Mouse (Mus musculus) forebrain, embryonic 10.5 days (tissue): ENCODE measurements around the gene Banf2. TPM values are rescaled to one million over a fixed set of nuclear protein-coding genes. Genes with fewer than 3 reads are reported as not detected.

Source experiments
- DNase-seq: peaks from one replicate; pipeline ENCODE4 v3.0.0-alpha.2; 2017; ENCODE audit warnings: low spot score; ENCODE audit errors: extremely low spot score
- H3K27ac ChIP-seq: fragments of 300-500 bp; sonication (generic); 2 replicates; pipeline ENCODE4 v1.5.1; 2016; ENCODE audit warnings: mild to moderate bottlenecking
- H3K27me3 ChIP-seq: fragments of 300-500 bp; sonication (generic); 2 replicates; pipeline ENCODE4 v1.6.1; 2016; ENCODE audit warnings: mild to moderate bottlenecking; ENCODE audit not compliant: poor library complexity, severe bottlenecking
- H3K36me3 ChIP-seq: fragments of 300-500 bp; sonication (generic); replicated peaks from 2 replicates; pipeline ENCODE4 v1.6.1; 2016; ENCODE audit warnings: mild to moderate bottlenecking, moderate library complexity
- H3K4me1 ChIP-seq: fragments of 300-500 bp; sonication (generic); 2 replicates; pipeline ENCODE4 v1.6.1; 2016
- H3K4me3 ChIP-seq: fragments of 300-500 bp; sonication (generic); 2 replicates; pipeline ENCODE4 v1.5.1; 2016; ENCODE audit warnings: mild to moderate bottlenecking, moderate library complexity
- H3K9me3 ChIP-seq: fragments of 300-500 bp; sonication (generic); 2 replicates; pipeline ENCODE4 v1.6.1; 2016; ENCODE audit warnings: mild to moderate bottlenecking, moderate library complexity
- WGBS: fragments of 180-500 bp; shearing (Covaris S2); methylation state at CpG from one replicate; pipeline ENCODE4 v1.1.7; 2016; 5-methylcytosine and 5-hydroxymethylcytosine counted together
- polyA plus RNA-seq: library from polyadenylated mRNA; unstranded; fragments of >200 nt; fragmentation: Nextera tagmentation; extraction: Ambion mirVana; gene quantifications from 2 replicates; pipeline ENCODE4 v1.2.1, GENCODE M21; 2016

The Banf2 gene
- not detected in 2 replicates for polyA plus RNA-seq

DNA sequence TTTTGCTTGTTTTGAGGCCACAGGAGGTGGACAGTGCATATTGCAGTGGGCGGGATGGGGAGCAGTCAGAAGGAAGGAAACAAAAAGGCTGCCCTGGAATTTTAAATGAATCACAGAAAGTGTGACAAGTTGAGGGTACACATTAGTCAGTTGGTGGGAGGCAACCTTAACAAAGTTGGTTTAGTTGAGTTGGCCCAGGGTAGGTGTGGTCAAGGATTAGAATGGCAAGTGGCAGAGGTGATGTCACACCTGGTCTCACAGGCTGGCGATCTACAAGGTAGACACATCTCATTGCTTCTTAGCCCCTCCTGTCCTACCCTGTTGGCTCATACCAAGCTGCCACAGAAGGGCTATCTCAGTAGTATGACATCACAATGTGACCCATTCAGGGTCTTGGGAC is at the start of gene Banf2:
TSS of gene Banf2 (plus strand) at position 396 of the 400 bp plus-strand sequence.
- DNase-seq = no peak
- Histone ChIP-seq H3K36me3 (no peaks in the 10 kb centered on the region), H3K27me3 (no peaks in the 10 kb centered on the region), H3K4me1 (no peaks in the 10 kb centered on the region), H3K9me3 (no peaks in the 10 kb centered on the region), H3K4me3 (no peak within 1 kb of the TSS), H3K27ac (no peak within 1 kb of the TSS)
- 96% methylated on average over 2 of the region's 2 CpGs for WGBS

DNA sequence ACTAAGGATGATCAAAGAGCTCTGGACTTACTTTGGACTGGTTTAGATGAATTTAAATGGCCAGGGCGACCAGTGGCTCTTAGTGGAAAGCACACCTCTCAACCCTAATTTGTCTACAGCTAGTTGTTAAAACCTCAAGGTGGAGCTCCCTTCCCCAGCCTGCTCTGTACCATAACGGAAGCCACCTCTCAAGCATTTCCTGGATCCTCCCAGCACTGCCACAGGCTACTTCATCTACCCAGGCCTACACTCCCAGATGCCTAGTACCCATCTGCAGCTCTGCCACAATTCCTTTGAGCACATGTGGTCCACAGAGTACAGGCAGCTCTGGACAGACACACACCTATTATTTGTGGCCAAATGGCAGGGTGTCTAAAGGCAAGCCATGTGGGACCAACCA is 49.4 kb upstream of the Banf2 start:
- no peaks in the 10 kb centered on the region for H3K27me3 ChIP-seq
- 84% methylated on average over 2 of the region's 2 CpGs for WGBS
- no peaks in the 10 kb centered on the region for H3K4me1 ChIP-seq
- no peak overlapping the region for H3K4me3 ChIP-seq
- peaks cover 21% of the 10 kb centered on the region for H3K36me3 ChIP-seq
- H3K27ac ChIP-seq = no peak overlapping the region
- H3K9me3 ChIP-seq = no peaks in the 10 kb centered on the region
- DNase-seq = no peak

DNA sequence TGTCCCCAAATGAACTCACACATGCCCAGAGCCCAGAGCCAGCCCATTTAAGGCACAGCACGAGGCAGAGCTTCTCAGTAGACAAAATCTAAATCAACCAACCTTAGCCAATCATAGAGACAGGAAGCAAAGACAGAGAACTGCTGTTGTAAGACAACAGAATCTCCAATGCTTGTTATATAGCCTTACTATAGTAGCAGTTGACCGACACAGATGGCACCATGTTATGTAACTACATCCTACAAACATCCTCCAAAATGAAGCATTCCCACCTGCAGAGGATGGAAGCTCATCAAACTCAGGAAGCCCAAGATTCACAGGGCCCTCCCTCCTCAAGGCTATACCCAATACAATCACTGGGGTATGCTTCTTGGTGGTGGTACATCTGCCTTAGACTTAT is 45.4 kb upstream of the Banf2 start:
- H3K36me3 ChIP-seq = peaks cover 28% of the 10 kb centered on the region
- WGBS = 91% methylated on average over 2 of the region's 2 CpGs
- no peak for DNase-seq
- no peak overlapping the region for H3K4me3 ChIP-seq
- no peaks in the 10 kb centered on the region for H3K9me3 ChIP-seq
- H3K27ac ChIP-seq = no peak overlapping the region
- H3K27me3 ChIP-seq = no peaks in the 10 kb centered on the region
- H3K4me1 ChIP-seq = peaks cover 6% of the 10 kb centered on the region; the same call in 1 of the 2 replicates

DNA sequence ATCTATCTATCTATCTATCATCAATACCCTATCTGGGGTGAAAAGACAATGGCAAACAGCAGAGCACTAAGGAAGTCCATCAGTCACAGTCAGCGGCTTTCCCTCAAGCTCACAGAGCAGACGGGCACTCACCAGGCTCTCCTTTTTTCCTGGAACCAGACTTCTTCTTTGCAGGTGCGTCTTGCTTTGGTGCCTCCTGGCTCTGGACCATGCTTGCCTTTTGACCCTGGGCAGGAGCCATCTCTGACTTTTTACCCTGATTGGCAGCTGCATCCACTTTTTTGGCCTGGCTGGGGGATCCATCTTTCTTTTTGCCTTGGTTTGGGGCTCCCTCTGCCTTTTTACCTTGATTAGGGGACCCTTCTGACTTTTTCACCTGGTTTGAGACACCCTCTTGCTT is 44.8 kb upstream of the Banf2 start:
- Histone ChIP-seq H3K4me1 (peaks cover 6% of the 10 kb centered on the region; the same call in 1 of the 2 replicates), H3K4me3 (no peak overlapping the region), H3K9me3 (no peaks in the 10 kb centered on the region), H3K36me3 (peaks cover 28% of the 10 kb centered on the region), H3K27me3 (no peaks in the 10 kb centered on the region), H3K27ac (no peak overlapping the region)
- DNase-seq = no peak
- 98% methylated on average over 3 of the region's 3 CpGs for WGBS

DNA sequence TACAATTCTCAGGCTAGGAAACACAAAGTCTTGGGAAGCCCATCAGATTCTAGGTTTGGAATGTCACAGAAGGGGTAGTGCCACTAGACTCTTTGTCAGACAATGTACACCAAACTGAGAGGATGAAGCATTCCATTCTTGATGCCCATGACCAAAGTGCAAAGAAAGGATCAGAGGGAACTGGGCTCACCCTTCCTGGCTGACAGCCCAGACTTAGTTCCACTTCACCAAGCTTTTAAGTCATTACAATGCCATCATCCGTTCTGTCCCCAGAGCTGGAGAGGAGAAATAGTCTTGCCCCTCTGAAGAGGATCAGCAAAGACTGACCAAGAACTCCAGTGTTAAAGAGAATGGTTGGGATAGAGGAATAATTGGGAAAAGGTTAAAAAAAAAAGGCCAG is 41.9 kb upstream of the Banf2 start:
- Histone ChIP-seq H3K9me3 (no peaks in the 10 kb centered on the region), H3K4me3 (no peak overlapping the region), H3K27ac (no peak overlapping the region), H3K4me1 (peaks cover 6% of the 10 kb centered on the region; the same call in 1 of the 2 replicates), H3K27me3 (no peaks in the 10 kb centered on the region), H3K36me3 (peaks cover 15% of the 10 kb centered on the region)
- 38% methylated on average over 1 of the region's 1 CpGs for WGBS
- DNase-seq = no peak

DNA sequence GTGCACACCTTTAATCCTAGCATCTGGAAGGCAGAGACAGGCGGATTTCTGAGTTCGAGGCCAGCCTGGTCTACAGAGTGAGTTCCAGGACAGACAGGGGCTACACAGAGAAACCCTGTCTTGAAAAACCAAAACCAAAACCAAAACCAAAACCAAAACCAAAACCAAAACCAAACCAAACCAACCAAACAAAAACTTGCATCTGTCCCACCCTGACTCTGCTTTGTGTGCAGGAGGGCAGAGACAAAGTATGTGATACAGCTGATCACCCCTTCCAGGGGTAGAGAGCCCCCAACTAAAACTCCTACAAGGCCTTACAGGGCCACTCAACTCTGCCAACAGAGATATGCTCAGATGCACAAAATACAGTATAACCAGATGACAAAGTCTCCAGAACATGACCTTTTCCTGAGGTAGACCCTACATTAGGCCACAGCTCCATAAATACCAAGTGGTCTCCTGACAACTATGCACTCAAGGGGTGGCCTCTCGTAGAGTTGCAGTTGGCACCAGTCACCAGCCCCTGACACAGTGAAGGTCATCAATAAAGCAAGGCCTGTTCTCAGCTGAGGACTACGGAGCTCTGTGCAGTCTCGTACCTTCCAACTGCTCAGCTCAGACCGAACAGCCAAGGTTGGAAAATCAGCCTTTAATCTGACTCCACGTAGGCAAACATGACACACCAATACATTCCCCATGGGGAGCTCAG is 40.7 kb upstream of the Banf2 start:
- H3K27me3 ChIP-seq = no peaks in the 10 kb centered on the region
- no peak overlapping the region for H3K27ac ChIP-seq
- no peaks in the 10 kb centered on the region for H3K9me3 ChIP-seq
- no peak for DNase-seq
- no peak overlapping the region for H3K4me3 ChIP-seq
- 95% methylated on average over 7 of the region's 7 CpGs for WGBS
- H3K36me3 ChIP-seq = peaks cover 15% of the 10 kb centered on the region
- peaks cover 6% of the 10 kb centered on the region; the same call in 1 of the 2 replicates for H3K4me1 ChIP-seq

DNA sequence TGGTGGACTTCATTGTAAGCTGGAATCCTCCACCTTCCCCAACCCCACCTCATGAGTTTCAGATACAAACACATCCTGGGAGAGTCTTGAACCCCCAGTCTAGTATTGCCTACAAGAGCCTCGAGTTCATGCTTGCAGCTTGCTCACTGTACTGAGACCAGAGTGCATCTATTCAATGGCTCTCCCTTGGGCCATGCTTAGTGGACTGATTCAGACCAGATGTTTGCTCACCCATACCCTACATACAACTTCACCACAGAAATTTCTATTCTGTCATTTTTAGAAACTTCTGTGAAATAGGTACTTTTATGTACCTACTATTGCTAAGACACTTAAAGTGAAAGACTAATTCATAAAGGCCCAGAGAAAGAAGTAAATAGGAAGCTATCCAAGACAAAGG is 39.9 kb upstream of the Banf2 start:
- 56% methylated on average over 1 of the region's 1 CpGs for WGBS
- no peak overlapping the region for H3K27ac ChIP-seq
- H3K27me3 ChIP-seq = no peaks in the 10 kb centered on the region
- no peak for DNase-seq
- no peaks in the 10 kb centered on the region for H3K9me3 ChIP-seq
- H3K4me1 ChIP-seq = peaks cover 6% of the 10 kb centered on the region; the same call in 1 of the 2 replicates
- H3K36me3 ChIP-seq = peaks cover 11% of the 10 kb centered on the region
- no peak overlapping the region for H3K4me3 ChIP-seq

DNA sequence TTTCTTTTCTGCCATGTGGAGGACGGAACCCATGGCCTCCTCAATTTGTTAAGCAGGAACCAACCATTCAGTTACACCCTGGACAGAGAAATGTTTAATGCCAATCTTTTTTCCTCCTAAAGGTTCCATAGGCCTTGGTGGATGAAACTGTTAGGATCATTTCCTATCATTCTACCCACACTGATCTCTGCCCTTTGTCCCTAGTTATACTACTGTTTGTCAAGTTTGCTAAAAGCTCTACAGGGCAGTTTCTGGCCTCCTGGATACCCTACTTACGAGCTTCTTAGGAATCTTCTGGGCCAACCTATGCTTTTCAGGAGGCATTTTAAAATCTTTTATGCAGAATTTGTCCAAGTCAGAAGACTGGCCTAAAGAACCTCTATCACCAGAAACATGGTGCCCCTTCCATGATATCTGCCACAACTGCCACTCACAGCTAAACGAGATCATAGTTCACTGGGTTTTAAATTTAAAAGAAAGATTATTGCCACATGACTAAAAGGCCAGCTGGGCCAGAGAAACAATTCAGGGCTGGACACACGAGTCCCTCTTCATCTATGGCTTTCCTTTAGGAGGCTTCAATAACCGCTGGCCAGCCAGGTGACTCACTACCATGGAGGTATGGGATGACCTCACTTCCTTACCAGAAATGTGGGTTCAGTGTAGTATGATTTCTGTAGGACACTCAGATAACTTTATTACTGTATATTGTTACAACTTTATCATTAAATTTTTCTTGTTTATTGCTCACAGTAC is 30.5 kb upstream of the Banf2 start:
- H3K36me3 ChIP-seq = 0 out of 2 replicates have a peak, but pooled peaks cover 4% of the 10 kb centered on the region
- H3K27me3 ChIP-seq = no peaks in the 10 kb centered on the region
- no peak overlapping the region for H3K4me3 ChIP-seq
- H3K9me3 ChIP-seq = no peaks in the 10 kb centered on the region
- 0 out of 2 replicates have a peak, but pooled peaks cover 3% of the 10 kb centered on the region for H3K4me1 ChIP-seq
- 88% methylated on average over 5 of the region's 5 CpGs for WGBS
- DNase-seq = no peak
- H3K27ac ChIP-seq = no peak overlapping the region

DNA sequence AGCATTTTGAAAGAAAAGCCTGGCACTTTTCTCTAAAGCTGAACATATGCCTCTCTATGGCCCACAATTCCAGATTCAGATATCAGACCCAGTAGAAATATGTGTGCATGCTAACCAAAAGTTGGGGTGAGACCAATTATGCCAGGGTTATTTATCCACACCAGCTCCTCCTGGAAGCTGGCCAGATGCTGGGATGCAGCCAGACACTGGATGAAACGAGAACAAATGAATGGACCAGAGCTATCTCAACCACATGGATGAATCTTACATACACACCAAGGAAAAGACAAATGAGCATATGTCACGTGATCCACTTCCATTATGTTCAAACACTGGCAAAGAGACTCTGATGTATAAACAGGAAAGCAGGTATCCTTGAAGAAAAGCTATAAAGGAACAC is 29.3 kb upstream of the Banf2 start:
- 0 out of 2 replicates have a peak, but pooled peaks cover 3% of the 10 kb centered on the region for H3K4me1 ChIP-seq
- H3K27me3 ChIP-seq = no peaks in the 10 kb centered on the region
- no peak for DNase-seq
- no peak overlapping the region for H3K27ac ChIP-seq
- no peaks in the 10 kb centered on the region for H3K9me3 ChIP-seq
- 90% methylated on average over 2 of the region's 2 CpGs for WGBS
- H3K4me3 ChIP-seq = no peak overlapping the region
- peaks cover 3% of the 10 kb centered on the region; the same call in 1 of the 2 replicates for H3K36me3 ChIP-seq

DNA sequence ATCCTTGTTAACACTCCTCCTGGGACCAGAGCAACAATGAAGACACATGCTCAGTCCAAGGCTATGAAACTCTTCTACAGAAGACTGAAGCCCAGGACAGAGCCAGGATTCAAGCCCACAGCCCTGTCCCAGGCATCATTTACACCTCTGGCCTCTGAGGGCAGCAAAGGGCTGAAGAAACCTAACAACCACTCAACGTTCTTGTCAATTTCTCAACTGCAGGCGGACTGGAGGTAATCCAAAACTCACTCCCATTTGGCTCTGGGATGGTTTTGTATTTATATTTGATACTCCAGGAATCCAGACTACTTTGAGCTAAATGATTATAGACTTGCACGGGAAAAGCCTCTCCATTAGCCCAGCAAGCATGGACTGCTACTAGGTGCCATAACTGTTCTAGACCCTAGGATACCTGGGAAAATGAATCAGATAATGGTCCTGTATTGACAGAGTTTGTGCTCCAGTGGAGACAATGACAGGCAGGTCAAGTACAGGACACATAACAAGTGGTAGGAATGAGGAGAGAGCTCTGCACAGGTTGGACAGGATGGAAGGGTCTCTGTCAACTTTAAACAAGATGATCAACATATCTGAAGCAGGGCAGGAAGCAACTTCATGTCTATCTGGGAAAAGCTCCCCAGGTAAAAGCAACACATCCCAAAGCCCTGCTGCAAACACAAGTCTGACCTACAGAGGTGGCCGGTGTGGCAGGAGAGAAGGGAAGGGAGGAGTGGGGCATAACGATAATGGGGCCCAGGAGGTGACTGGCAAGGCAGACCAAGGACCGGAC is 27.5 kb upstream of the Banf2 start:
- Histone ChIP-seq H3K36me3 (no peaks in the 10 kb centered on the region; the same call in 1 of the 2 replicates), H3K27me3 (no peaks in the 10 kb centered on the region), H3K9me3 (no peaks in the 10 kb centered on the region), H3K4me1 (peaks cover 14% of the 10 kb centered on the region), H3K27ac (no peak overlapping the region), H3K4me3 (no peak overlapping the region)
- DNase-seq = no peak
- WGBS = 85% methylated on average over 6 of the region's 6 CpGs

DNA sequence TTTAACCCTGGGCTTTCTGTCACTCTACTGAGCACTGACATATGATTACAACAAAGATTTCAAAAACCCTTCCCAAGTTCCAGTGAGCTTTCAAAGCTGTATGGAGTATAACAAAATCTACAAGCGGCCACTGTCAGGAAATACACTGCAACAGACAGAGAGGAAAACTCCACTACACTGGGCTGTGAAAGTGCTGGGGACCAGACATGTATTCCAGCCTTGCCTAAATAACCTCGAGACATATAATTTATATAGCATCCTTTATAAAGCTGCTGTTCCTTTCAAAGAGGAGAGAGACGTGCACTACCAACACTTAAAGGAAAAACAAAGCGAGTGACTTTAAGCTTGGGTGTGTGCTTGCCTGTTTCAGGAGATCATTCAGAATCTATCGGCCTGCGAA is 26.2 kb upstream of the Banf2 start:
- Histone ChIP-seq H3K27me3 (no peaks in the 10 kb centered on the region), H3K27ac (no peak overlapping the region), H3K9me3 (no peaks in the 10 kb centered on the region), H3K36me3 (no peaks in the 10 kb centered on the region; the same call in 1 of the 2 replicates), H3K4me1 (peaks cover 17% of the 10 kb centered on the region), H3K4me3 (no peak overlapping the region)
- WGBS = 92% methylated on average over 6 of the region's 6 CpGs
- DNase-seq = no peak

DNA sequence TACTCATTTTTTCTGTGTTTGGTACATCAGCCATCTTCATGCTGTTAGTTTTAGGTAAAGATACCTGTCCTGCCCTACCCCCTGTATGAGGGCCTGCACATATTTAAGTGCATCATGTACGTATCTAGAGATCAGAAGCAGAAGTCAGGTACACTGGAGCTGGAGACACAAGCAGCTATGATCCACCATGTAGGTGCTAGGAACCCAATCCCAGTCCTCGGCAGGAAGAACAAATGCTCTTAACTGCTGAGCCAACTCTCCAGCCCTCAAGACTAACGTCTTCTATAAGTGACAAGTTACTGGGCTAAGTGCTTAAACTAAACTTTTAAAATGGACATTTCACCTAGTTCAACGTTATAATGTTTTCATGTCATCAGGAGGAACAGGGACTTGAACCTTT is 25.6 kb upstream of the Banf2 start:
- no peaks in the 10 kb centered on the region for H3K9me3 ChIP-seq
- no peak overlapping the region for H3K4me3 ChIP-seq
- H3K4me1 ChIP-seq = peaks cover 17% of the 10 kb centered on the region
- no peaks in the 10 kb centered on the region for H3K27me3 ChIP-seq
- H3K27ac ChIP-seq = no peak overlapping the region
- DNase-seq = no peak
- 93% methylated on average over 4 of the region's 4 CpGs for WGBS
- no peaks in the 10 kb centered on the region; the same call in 1 of the 2 replicates for H3K36me3 ChIP-seq
